Mouse (Mus musculus) kidney, postnatal 4 days (tissue): Measurements from ENCODE around the gene Sbk3.

Experiments
- DNase-seq, 2 experiments: peaks; one replicate each; pipeline ENCODE4 v3.0.0; 2021; ENCODE audit warnings: mixed read lengths in 2 of 2

The Sbk3 gene

DNA sequence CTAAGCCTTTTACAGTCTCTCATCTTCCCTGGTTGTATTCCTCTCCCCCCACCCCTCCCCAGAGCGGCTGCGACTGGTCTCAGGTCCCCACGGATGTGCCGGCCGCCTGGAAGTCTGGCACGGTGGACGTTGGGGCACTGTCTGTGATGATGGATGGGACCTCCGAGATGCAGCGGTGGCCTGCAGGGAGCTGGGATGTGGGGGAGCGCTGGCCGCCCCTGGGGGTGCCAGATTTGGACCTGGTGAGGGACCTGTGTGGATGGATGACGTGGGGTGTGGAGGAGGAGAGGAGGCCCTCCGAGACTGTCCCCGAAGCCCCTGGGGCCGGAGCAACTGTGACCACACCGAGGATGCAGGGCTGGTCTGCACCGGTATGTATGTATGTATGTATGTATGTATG, 42.6 kb downstream of the Sbk3 start:
- peak in 1 of 2 experiments; percentile 30 for DNase-seq

DNA sequence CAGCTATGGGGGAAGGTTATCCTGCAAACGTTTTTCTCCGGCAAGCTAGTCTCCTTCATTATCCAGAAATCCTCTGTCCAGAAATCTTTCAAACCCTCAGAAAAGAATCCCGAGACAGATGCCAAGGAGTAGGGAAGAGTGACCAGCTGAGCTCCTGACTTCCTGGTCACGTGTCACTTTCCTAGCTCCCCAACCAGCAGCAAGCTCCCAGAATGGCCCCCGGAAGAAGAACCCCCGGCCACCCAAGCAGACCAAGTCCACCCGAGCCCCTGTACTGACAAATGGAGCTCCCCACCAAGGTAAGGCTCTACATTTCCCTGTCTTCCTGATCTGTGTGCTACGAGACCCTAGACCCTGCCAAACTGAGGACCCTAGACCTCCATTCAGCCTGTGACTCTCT, 43.3 kb downstream of the Sbk3 start:
- peak in 1 of 2 experiments; percentile 44 for DNase-seq

DNA sequence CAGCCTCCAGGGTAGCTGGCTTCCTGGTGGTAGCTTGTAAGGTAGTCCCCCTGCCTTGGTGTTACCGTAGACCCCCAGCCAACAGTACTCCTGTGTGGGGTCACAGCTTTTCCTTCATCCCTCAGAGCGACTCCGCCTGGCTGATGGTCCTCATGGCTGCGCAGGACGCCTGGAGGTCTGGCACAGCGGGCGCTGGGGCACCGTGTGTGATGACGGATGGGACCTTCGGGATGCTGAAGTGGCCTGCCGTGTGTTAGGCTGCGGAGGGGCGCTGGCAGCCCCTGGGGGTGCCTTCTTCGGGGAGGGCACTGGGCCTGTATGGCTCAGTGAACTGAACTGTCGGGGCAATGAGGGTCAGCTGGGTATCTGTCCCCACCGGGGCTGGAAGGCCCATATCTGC, 44.1 kb downstream of the Sbk3 start:
- no peak for DNase-seq

DNA sequence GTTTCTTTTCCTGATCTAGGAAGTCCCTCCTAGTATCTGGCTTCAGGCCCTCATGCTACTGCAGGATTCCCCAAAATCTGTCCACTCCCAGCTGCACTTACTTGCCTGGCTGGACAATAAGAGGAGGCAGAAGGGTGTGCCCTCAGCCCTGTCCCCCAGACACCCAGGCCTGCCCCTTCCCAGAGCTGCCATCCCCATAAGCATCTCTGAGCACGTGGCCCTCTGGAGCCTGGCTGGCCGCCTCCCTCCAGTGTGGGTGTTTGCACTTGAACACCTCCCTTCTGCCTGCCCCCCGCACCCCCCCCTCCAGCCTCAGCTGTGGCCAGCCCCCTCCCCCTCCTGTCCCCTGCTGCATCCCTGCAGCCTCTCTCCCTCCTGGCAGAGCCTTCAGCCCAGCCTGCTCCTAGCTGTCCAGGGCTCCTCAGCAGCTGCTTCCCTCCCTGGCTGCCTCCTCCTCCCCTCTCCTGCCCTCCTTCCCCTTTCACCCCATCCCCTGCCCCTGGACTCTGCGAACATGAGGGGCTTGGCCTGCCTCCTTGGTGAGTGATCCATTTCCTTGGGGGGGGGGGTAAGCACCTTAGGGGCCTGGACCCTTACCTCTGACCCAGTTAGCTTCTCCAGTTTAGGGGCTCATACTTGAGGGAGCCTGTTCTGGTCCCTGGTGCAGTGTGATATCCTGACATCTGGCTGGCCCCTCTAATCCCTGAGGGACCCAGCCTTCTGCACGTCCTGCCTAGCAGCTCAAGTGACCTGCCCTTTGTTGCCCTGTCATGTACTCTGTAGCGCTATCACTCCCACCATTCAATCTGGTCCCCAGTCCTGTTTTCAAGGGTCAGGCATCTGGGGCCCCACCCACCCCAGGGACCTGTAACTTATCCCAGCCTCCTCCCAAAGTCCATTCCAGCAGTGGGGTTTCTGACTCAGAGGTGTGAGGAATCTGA, 45.3 kb downstream of the Sbk3 start, which contains the start of gene Ssc5d:
Ssc5d (plus strand) TSS at position 345 of the 941 bp plus-strand sequence.
- DNase-seq, result peak; percentile 68 to 77

DNA sequence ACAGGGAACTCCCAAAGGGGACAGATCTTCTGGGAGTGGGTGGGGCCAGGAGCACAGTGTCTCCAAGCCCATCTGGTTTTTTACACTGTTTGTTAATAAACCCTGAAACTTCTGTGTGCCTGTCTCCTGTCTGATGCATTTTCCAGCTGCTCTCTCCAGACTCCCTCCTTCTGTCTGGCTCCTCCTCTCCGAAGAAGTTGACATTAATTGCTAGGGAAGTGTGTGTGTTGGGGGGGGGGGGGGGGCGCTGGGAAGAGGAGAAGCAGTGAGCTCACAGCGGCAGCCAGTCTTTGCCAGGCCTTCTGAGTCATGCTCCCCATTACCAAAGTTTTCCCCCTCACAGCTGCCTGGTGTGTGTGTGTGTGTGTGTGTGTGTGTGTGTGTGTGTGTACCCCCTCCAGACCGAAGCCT, 46.1 kb downstream of the Sbk3 start:
- peak; percentile 56 to 69 for DNase-seq

DNA sequence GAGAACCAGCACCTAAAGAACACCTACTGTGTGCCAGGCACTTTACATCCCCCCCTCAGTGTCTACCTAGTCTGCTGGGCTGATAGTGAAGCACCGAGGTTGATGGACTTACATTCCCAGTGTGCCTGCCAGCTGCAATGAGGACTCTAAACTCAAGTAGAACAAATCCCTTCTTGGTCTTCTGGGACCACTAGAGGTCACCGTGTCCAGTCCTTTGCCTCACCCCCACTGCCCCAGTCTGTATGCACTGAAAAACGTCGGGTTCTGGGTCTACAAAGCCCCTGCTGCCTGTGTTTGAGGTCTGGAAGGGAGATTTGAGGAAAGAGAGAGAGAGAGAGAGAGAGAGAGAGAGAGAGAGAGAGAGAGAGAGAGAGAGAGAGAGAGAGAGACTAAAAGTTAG, 46.5 kb downstream of the Sbk3 start:
- peak in 1 of 2 experiments; percentile 43 for DNase-seq

DNA sequence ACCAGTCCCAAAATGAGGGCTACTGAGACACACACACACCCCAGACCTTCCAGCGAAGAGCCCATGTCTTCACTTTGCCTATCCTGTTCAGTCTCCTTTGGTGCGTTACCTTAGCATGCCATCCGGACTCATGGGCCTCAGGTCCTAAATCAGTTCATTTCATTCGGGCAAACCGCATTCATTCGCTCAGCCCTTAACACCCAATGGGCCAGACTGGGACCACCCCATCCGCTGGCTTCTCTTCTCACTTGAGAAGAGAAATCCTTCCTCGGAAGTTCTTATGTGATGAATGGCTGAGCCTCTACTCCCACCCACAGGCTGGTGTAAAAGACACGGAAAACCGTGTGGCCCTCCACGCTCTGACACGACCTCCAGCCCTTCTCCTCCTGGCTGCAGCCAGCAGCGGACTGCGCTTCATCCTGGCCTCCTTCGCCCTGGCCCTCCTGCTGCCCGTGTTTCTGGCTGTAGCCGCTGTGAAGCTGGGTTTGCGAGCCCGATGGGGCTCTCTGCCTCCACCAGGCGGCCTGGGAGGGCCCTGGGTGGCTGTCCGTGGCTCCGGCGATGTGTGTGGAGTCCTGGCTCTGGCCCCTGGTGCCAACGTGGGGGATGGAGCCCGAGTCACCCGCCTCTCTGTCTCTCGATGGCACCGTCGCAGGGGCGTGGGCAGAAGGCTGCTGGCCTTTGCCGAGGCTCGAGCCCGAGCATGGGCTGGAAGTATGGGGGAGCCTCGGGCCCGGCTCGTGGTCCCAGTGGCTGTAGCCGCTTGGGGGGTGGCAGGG, 47.2 kb downstream of the Sbk3 start:
- peak; percentile 71 to 79 for DNase-seq

DNA sequence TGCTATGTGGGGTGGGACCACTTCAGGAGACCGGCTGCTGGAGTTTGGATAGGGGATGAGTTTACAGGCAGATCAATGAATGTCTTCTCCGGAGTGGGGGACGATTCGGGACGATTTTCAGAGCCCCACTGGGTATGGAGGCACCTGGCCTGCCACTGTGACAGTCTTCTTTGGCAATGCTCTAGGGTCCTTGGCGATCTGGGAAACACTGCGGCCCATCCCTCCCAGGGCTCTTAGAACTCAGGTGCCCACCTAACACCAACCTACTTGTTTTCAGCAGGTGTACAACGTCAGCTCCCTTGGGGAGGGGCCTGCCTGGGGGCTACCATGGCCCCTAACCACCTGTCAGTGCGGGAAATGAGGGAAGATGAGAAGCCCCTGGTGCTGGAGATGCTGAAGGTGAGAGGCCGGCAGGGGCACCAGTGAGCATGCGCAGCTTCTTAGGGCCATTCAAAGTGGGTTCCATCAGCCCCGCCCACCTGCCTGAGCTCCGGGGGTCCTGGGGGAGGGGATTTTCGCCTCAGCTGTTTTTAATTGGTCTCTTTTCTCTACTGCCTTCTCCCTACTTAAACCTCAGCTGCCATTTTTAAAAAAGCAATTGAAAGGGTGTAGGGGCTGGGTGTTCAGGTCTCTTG, 47.9 kb downstream of the Sbk3 start:
- DNase-seq, result peak; percentile 74 to 81

DNA sequence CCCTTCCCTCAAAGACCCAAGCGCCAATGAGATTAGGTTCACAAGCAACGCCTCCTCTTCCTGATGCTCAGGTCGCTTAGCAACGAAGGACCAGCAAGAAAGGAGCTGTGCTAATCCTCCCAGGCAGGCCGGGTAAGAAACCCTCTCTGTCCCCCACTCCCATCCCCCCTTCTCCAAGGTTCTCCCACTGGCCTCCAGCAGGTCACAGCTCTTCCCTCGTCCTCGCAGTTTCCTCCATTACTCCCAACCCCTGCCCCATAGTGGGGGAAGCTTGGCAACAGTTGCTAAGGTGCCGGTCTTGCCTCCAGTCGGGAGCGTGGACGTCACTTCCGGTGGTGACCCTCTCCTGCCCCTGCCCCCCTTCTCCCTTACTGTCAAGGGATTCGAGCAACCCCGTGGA, 48.5 kb downstream of the Sbk3 start:
- DNase-seq, result peak; percentile 84 to 89

DNA sequence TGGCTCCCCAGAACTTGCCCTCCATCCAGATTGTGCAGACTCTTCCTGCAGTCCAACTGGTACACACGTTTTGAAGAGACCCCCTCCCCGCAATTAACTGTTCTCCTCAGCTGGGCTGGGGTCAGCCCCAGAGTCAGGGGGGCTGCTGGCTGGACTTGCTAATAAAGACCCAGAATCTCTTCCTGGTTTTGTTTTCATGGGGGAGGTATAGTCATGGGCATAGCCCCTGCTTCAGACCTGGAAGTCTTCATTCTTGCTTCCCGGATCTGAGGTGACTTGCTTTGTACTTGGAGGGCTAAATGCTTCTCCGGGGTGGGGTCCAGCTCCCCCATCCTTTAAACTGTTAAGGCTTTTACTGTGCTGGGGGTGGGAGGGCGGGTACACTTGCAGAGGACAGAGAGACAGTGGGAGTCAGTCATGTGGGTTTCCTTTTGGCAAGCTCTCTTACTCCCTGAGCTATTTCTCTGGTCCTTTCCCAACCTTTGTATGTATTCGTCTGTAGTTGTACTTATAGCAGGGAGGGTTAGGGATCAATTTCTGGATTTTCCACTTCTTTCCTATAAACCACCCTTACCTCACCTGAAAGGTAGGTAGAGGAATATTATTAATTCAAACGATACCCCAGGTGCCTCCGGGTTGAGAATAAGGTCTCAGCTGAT, 49.0 kb downstream of the Sbk3 start, which contains the start of gene Nat14:
Nat14 (plus strand) TSS at position 205 of the 659 bp plus-strand sequence.
- DNase-seq, result no peak

DNA sequence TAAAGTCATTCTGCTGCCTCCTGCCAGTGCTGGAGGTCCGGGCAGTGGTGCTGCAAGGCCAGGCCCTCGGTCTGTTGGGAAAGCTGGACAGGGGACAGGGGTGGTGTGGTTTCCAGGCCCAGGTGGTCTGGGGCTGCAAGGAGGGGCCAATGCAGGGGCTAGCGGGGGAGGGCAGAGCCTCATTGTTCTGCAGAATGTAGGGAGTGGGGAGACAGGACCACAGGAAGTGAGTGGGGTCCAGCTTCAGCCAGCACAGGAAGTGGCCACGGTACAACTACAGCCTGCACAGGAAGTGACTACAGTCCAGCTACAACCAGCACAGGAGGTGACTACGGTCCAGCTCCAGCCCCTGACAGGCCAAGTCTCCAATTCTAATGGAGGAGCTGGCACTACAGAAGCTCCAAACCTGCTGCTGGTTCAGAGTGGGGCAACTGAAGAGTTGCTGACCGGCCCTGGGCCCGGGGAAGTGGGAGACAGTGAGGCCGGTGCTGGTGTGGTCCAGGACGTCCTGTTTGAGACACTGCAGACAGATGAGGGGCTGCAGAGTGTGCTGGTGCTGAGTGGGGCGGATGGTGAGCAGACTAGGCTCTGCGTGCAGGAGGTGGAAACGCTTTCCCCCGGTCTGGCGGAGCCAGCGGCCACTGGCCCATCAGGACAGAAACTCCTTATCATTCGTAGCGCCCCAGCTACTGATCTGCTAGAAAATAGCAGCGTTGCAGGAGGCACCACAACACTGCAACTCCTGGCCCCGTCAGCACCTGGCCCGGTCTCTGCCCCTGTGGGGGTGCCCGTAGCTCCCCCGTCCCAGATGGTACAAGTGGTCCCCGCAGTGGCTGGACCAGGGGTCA, 49.8 kb downstream of the Sbk3 start:
- peak; percentile 42 to 60 for DNase-seq

DNA sequence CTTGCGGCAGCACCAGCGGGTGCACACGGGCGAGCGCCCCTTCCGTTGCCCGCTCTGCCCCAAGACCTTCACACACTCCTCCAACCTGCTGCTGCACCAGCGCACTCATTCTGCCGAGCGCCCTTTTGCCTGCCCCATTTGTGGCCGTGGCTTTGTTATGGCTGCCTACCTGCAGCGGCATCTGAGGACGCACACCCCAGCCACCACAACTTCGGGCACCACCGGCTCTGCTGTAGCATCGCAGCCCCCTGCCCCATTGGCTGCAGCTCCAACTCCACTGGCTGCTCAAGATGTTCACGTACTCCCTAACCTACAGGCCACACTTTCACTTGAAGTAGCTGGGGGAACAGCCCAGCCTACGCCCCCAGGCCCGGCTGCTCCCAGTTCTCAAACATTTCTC, 50.5 kb downstream of the Sbk3 start:
- no peak for DNase-seq

DNA sequence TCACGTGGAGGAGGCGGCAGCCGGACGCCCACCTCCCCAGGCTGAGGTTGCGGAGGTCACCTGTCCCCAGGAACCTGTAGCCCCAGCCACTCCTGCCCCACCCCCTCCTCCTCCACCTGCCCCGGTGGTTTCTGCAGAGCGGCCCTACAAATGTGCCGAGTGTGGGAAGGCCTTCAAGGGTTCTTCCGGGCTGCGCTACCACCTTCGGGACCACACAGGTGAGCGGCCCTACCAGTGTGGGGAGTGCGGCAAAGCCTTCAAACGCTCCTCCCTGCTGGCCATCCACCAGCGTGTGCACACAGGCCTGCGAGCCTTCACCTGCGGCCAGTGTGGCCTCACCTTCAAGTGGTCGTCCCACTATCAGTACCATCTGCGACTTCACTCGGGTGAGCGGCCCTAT, 51.0 kb downstream of the Sbk3 start:
- no peak for DNase-seq

DNA sequence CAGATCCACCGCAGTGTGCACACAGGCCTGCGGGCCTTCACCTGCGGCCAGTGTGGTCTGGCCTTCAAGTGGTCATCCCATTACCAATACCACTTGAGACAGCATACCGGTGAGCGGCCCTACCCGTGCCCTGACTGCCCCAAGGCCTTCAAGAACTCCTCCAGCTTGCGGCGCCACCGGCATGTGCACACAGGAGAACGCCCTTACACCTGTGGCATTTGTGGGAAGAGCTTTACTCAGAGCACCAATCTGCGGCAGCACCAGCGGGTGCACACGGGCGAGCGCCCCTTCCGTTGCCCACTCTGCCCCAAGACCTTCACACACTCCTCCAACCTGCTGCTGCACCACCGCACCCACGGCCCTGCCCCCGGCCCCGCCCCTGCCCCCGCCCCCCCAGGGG, 51.9 kb downstream of the Sbk3 start:
- no peak for DNase-seq

DNA sequence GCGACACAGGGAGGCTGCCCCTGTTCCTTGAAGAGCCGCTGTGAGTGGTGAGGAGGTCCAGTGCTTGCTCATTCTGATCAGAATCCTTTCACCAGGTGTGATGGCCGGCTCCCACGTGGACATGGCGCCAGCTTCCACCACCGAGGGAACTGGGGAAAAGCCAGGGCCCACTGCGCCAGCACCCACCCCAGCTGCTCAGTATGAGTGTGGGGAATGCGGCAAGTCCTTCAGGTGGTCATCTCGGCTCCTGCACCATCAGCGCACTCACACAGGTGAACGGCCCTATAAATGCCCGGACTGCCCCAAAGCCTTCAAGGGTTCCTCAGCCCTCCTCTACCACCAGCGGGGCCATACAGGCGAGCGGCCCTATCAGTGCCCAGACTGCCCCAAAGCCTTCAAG, 52.3 kb downstream of the Sbk3 start:
- no peak for DNase-seq

DNA sequence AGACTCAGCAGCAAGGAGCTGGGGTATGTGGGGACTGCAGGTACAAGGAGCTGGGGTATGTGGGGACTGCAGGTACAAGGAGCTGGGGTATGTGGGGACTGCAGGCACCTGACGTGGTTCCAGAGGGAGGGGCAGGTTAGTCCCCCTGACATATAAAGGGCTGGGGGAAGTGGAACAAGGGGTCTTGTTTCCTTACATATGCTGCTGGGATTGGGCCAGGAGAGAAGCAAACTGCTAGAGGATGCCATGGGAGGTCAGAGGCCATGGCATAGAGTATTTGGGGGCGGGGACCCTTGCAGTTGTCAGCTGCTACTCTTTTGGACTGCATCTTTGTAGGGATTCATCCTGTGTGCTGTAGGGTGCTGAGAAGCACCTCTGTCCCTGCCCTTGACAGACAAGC, 53.5 kb downstream of the Sbk3 start:
- no peak for DNase-seq

DNA sequence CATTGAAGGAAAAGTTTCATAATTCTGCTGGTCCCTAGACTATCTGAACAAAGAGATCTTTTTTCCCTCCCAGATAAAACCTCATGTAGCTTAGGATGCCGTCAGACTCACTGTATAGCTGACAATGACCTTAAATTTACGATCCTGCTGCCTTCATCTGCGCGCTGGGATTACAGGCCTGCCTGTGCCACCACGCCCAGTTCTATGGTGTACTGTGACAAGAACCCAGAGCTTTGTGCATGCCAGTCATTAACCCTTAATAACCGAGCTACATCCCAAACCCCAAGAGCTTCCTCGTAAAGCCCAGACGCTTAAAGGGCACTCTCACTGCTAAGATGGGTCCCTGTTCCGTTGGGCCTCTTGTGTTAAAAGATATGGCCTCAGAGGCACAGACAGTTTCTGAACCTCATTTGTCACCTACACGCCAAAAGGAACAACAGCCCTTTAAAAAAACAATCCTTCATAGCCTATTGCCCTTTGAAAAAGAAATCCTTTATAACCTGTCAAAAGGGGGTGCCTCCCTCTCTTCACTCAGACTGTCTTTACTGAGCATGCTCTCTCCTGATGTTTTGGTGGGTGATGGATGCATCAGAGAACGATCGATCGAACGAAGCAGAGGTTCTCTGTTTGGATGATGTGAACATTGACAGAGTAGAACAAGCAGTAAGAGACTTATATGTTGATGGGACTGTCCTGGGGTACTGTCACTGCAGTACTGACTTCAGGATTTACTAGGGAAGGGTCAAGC, 55.1 kb downstream of the Sbk3 start:
- peak; percentile 45 to 60 for DNase-seq
